ENCODE assay signal across 9 mouse cellular contexts in the genomic region with DNA sequence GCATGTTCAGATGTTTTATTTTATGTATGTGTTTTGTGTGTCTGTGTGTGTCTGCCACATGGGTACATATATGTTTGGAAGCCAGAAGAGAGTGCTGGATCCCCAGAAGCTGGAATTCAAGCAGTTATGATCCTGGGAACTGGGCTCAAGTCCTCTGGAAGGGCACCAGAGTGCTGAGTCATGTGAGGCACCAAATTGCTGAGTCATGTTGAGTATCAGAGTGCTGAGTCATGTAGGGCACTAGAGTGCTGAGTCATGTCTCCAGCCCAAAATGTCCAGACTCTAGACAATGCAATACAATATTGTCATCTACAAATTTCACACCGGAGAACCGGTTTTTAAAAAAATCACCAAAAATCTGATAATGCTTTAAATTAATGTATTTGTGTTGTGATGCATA.
DNase-seq lines count a peak whose midpoint lies in the region.
"Had no signal": no experiment of that assay in that cellular context is flagged by ENCODE, and none has a peak within 500 bp of the region (broad histone marks: within the 10 kb centered on the region; RNA-seq: fewer than 3 reads in every experiment).

No protein-coding gene starts in this region.

- DNase-seq in 3T3-L1 (ENCODE audit: low read depth, low spot score), result peak; percentile 84
- peak; percentile 35 for DNase-seq in A20 (ENCODE audit: low read depth, low spot score)
- DNase-seq in ZHBTc4 (ENCODE audit: low read depth, low spot score), result peak; percentile 35
- DNase-seq in fibroblast of lung, adult 2 months (ENCODE audit: low read depth), result peak; percentile 49
- no peak for DNase-seq in natural killer cell, adult 2 months (ENCODE audit: low spot score in 2 of 2)
- no peak for DNase-seq in heart, postnatal 36 days
- no peak for DNase-seq in lung, postnatal 25 days (ENCODE audit: low spot score)
- DNase-seq: cerebellum, postnatal 25 days; right cerebral cortex, postnatal 14 days had no signal

- intact Hi-C loops in heart, postnatal 36 days (cut with DNase I), result no loop called here

Comparison
In these comparisons a context has a peak if more than half of its experiments do, and no peak if none do; other contexts are left out.
1. DNase-seq: peak in 3T3-L1 (single experiment), A20 (single experiment), ZHBTc4 (single experiment) and fibroblast of lung, adult 2 months (single experiment); none in natural killer cell, adult 2 months (0 of 2), heart, postnatal 36 days (0 of 2) and lung, postnatal 25 days (single experiment).